Mouse (Mus musculus) layer of hippocampus, adult 18-20 months (tissue): Measurements from ENCODE around the gene Cdca5. TPM values are rescaled to one million over a fixed set of nuclear protein-coding genes. Genes with fewer than 3 reads are reported as not detected.
"Not testable (repeated sequence)": the region's sequence is repeated elsewhere in the genome, so short reads cannot be mapped to it uniquely, and the experiment has no call there.

Experiments used
- DNase-seq, 2 experiments: peaks; one replicate each; pipeline ENCODE4 v3.0.0; 2022; ENCODE audit warnings: low spot score in 2 of 2
- long read RNA-seq: library from polyadenylated mRNA; stranded (forward); transcript quantifications from one replicate; pipeline ENCODE4 v2.0.0, GENCODE M21; 2021
- total RNA-seq, 2 experiments: library from RNA; stranded (reverse); gene quantifications; 2 replicates each; pipeline ENCODE4 v1.2.3; 2021

Gene Cdca5
- total RNA-seq, result not detected
- long read RNA-seq, partial matches to known transcripts, result 0 of 2 reads
- long read RNA-seq, other reads (novel, unspliced or antisense), result 0 of 2 reads

DNA sequence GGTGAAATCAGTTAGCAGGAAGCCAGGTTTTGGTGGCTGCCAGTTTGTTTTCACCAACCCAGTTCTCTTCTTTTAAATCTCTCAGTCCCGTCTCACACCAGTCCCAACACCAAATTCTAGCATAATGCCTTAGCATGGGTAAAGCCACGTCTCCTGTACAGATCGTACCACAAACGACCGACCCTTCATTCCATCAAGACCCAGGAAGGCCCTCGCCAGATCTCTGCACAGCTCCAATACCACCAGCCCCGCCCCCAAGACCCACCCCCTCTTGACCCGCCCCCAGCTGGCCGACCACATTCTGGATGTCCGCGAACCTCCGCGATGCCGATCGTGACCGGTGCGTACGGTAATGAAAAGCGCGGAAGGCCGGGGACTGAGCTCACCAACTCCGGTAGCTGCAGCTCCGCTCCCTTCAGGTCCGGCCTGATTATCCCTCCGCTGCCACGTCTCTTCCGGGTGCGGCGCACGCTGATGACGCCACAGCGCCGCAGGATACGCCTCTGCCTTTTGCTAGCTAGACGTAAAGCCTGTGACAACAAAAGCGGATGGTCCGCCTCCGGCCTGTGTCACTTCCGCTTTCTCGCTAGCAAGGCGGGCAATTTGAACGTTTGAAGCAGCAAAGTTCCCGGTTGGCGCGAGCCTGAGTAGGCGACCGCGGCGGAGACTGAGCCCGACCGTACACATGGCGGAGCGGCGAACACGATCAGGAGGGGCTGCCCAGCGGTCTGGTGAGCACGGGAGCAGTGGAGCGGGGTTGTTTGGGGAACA lies at the start of gene Cdca5, which contains the start of gene Zfpl1:
TSS of gene Cdca5 (plus strand) at position 506 of the 771 bp plus-strand sequence.
TSS of gene Zfpl1 (minus strand) at position 479 of the 771 bp plus-strand sequence.
- peak; percentile 95 to 97 for DNase-seq

- no peak for DNase-seq
These were observed 48.7 kb upstream of the Cdca5 start for GRCm38 (mm10) chr19:6035966-6036585.

DNA sequence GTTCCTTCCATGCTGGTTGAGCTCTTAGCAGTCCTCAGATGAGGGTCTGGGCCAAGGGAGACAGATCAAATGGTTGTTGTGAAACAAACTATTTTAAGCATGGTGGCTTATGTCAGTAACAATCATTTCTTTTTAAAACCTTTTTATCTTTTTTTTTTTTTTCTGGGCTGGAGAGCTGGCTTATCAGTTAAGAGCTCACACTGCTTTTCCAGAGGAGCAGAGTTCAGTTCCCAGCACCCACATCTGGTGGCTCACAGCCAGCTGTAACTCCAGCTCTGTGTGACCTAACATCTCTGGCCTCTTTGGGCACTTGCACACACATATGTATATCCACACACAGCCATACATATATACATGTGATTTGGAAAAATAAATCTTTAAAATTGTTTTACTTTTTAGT lies 47.1 kb upstream of the Cdca5 start:
- no peak for DNase-seq

DNA sequence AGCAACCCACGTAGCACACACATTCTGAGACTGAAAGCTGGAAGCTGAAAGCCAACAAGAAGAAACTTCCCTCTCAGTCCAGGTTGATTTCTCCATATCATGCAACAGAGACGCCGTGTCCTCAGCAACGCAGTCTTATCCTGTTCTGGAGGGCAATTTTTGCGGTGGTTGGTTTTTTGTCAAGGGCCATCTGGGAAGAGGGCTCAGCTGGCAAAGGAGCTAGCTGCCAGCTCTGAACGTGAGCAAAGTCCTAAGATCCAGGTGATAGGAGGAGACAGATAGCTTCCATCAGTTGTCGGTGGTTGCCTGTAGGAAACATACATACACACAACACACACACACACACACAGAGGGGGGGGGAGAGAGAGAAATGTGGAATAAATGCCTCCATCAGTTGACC lies 46.5 kb upstream of the Cdca5 start:
- no peak for DNase-seq

GRCm38 (mm10) chr19:6040002-6040401 lies 44.8 kb upstream of the Cdca5 start:
- DNase-seq, result no peak

- no peak for DNase-seq
These were observed 42.5 kb upstream of the Cdca5 start for GRCm38 (mm10) chr19:6042293-6042692.

DNA sequence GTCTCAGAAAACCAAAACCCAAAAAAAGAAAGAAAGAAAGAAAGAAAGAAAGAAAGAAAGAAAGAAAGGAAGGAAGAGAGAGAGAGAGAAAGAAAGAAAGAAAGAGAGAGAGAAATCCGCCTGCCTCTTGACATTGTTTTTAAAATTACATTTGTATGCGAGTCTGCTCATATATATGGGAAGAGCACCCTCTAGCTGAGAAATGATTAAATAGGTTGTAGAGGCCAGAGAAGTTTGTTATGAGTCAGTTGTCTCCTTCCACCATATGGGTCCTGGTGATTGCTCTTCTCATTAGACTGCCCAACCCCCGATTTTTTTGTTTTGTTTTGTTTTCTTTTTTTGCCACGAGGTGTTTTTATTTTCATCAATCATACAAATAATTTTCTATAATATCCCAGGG lies 40.7 kb upstream of the Cdca5 start:
- not testable (repeated sequence) for DNase-seq

DNA sequence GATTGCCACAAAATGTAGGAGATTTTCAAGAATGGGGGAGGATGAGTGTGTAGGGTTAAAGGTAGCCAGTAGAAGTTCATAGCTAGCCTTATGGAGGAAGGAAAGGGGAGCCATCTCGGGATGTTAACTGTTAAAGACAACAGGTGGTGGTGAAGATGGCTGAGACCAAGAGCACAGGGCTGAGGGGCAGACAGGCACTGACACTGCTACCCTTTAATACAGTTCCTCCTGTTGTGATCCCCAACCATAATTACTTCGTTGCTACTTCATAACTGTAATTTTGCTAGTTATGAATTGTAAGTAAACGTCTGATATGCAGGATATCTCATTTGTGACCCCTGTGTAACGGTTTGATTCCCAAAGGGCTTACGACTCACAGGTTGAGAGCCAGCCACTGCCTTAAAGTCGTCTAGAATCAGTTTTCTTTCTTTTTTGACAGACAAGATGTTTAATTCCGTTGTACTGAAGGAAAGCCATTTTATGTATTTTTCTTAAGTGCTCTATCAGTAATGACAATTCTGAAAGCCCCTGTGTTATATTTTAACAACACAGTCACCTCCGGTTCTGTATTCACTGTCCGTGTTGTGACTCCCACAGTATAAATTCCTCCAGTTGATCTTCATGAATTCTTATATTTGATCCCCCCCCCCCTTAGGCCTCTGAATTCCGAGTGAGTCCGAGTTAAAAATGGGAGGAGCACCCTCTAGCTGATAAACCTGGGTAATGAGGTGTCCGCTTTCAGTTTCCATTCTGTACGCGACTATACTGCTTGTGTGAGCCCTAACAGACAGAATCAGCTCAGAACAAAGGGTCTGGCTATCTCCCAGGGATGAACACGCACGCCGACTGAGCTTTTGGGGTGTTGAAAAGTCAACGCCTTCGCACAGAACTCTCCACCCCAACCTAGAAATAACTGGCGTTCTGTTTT lies 39.2 kb upstream of the Cdca5 start:
- no peak for DNase-seq

DNA sequence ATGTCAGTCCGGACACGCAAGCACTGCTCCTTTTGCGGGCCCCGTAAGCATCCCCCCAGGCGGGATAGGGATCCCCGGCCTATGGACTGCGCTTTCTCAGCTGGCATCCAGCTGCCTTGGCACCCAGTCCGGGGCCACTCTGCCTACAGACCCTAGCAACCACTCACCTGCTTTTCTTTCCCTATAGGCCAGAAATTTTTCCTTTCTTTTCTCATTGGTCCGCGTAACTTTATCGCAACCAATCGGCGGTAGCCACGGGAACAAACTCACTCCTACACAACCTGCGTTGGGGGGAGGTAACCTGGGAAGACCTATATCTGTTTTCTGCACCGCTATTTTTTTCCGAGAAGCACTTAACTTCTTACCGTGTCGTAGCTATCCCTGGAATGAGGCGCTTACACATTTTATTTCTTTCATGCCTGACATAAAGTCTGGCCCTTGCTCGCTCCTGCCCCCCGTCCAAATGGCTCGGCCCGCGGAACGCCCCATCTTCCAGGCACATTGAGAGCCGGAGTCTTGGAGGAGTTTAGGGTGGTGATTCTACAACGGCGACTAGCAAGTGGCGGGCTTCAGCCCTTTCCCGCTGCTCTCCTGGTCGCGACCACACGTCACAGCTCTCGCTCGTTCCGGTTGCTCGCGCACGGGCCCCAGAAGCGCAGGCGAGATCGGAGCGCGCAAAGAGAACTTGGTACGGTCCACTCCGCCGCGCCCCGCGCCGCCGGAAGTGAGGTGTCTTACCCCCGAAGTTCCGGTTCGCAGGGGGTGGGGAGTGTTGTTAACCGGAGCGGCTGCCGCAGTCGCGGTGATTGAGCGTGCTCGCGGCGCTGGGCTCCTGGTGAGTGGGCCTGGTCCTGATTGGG lies 38.3 kb upstream of the Cdca5 start, which contains the start of gene Syvn1:
TSS of gene Syvn1 (plus strand) at position 283 of the 860 bp plus-strand sequence.
- DNase-seq, result peak; percentile 89 to 96

GRCm38 (mm10) chr19:6047154-6047898 lies 37.5 kb upstream of the Cdca5 start:
- no peak for DNase-seq

DNA sequence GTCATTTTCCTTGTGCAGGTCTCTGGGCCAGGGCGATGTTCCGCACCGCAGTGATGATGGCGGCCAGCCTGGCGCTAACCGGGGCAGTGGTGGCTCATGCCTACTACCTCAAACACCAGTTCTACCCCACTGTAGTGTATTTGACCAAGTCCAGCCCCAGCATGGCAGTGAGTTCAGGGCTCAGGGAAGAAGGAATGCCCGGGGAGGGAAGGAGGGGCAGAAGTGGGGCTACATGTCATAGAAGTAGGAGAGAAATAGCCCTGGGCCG lies 37.0 kb upstream of the Cdca5 start:
- DNase-seq, result no peak

DNA sequence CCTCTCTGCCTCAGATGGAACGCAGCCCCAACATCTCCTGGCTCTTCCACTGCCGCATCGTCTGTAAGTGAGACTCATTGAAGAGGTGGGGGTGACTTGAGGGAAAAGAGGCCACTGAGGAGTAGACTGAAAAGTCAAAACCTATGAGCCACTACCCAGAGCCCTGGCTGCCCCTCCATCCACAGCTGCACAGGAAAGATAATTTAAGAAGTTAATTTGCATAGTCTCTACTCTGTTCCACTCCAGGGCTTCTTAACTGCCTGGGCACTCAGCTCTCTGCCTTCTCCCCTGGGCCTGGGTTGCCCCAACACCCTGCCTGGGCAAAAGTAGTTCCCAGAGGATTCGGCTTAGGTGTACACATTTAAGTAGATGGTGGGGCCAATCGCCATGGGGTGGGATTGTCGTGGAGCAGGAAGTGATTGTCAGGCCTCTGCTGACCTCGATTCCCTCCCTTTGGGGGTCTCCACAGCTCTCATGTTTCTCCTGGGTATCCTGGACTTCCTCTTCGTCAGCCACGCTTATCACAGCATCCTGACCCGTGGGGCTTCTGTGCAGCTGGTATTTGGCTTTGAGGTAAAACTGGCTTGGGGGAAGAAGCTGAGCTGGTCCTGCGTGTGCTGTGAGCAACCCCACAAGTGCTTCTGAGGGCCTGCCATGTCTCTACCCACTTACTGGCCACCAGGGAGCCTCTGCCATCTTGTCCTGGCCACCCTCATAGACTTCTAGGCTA lies 35.9 kb upstream of the Cdca5 start:
- no peak for DNase-seq

DNA sequence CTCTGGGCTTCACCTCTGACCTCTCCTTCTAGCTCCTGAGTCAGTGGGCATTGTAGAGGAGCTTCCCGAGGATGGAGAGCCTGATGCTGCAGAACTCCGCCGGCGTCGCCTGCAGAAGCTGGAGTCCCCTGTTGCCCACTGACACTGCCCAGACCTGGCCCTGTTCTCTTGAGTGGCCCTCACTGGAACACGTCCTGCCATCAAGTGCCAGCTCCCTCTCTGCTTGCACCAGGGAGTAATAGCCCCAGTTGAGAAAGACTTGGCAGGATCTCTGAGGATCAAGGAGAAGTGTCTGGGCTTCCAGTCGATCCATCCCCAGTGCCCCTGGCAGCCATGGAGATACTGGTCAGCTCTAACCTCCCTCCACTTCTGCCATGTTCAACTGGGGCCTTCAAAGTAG lies 32.3 kb upstream of the Cdca5 start:
- DNase-seq, result no peak

- no peak for DNase-seq
These were observed 30.5 kb upstream of the Cdca5 start for GRCm38 (mm10) chr19:6054296-6054695.

GRCm38 (mm10) chr19:6056696-6057095 lies 28.1 kb upstream of the Cdca5 start:
- DNase-seq, result no peak

- peak; percentile 98 to 99 for DNase-seq
These were observed 27.3 kb upstream of the Cdca5 start, which contains the start of the genes Mrpl49 and Fau for GRCm38 (mm10) chr19:6057313-6058096. Gene Mrpl49 (minus strand): TSS chr19:6057785. Gene Fau (plus strand): TSS chr19:6057844.

DNA sequence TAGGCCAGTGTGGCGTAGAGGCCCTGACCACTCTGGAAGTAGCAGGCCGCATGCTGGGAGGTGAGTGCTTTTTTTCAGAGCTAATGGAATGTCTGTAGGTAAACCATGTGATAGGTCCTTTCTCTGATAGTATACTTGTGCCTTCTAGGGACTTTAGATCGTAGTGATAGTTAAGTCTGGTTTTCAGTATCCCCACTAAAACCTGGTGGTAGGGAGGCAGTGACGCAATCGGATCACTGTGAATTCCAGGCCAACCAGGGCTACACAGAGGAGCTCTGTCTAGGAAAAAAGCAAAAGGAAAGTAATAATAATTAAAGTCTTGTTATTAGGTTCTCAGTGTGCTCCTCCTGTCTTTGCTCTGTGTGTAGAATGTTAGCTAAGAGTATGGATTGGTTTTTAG lies 26.3 kb upstream of the Cdca5 start:
- DNase-seq, result no peak

GRCm38 (mm10) chr19:6058966-6059365 lies 25.8 kb upstream of the Cdca5 start:
- DNase-seq, result no peak
